In the genomic region with DNA sequence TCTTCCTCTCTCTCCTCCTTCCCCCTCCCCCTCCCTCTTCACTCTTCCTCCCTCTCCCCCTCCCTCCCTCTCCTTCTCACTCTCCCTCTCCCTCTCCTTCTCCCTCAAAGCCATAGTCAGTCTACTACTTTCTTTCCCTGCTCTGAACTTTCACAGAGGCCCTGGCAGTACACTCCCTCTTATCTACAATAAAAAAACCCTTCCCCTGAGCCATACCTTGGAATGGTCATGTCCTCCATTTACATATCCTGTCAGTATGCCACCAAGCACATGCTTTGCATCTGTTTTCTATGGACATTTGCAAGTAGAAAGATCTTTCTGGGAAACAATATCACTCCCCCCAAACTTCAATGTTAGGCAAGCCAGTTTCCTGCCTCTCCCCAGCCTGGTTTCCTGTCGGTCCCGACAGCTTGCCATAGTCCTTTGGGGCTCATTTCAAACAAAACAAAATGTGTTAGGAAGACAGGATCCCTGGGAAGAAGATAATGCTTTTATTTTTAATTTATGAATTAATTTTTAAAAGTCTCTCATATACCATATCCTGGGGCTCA, we compare ENCODE assay signal across 11 mouse cellular contexts. TPM values are rescaled to one million over a fixed set of nuclear protein-coding genes. Genes with fewer than 3 reads are reported as not detected.
DNase-seq lines count a peak whose midpoint lies in the region; ATAC-seq and TF ChIP-seq lines count a peak whose summit lies in the region.
"Had no signal": no experiment of that assay in that cellular context is flagged by ENCODE, and none has a peak within 500 bp of the region (broad histone marks: within the 10 kb centered on the region; RNA-seq: fewer than 3 reads in every experiment).

TSS of gene Nxpe2 (minus strand) at position 307 of the 551 bp plus-strand sequence.

- H3K27ac ChIP-seq in lung, embryonic 15.5 days: peak within 1 kb of the TSS; percentile 55
- peak within 1 kb of the TSS; percentile 91 for H3K27ac ChIP-seq in heart, adult 2 months
- H3K27ac ChIP-seq: hindbrain, embryonic 13.5 days had no signal

- WGBS in lung, embryonic 15.5 days: 55% methylated on average over 2 of the region's 2 CpGs
- 31% methylated on average over 2 of the region's 2 CpGs for WGBS in heart, adult 2 months

- intact Hi-C loops in heart, adult 2 months (cut with DNase I): loop anchor here (1.0 to 2.0 kb wide), 2 partner anchors 14 to 38 kb away; no protein-coding TSS in a partner anchor

- H3K9me3 ChIP-seq in lung, embryonic 15.5 days: no peaks in the 10 kb centered on the region
- H3K9me3 ChIP-seq: hindbrain, embryonic 13.5 days had no signal

- H3K9ac ChIP-seq in lung, embryonic 15.5 days: no peak within 1 kb of the TSS
- peak within 1 kb of the TSS; percentile 29; the same call in 1 of the 2 replicates for H3K9ac ChIP-seq in heart, adult 2 months (ENCODE audit: low read depth, low read length)
- H3K9ac ChIP-seq: hindbrain, embryonic 13.5 days had no signal

- H3K4me3 ChIP-seq in lung, embryonic 15.5 days: no peak within 1 kb of the TSS
- H3K4me3 ChIP-seq in heart, adult 2 months: peak within 1 kb of the TSS; percentile 33
- H3K4me3 ChIP-seq: hindbrain, embryonic 13.5 days had no signal

- no peak; the same call in 1 of the 2 replicates for ATAC-seq in lung, embryonic 15.5 days (ENCODE audit: borderline replicate concordance, extremely low read depth, low FRiP score, low TSS enrichment)
- no peak for ATAC-seq in megakaryocyte progenitor cell, adult 5-6 weeks (replicated peaks; ENCODE audit: poor library complexity)
- ATAC-seq: Patski had no signal

- H3K27me3 ChIP-seq in lung, embryonic 15.5 days: no peaks in the 10 kb centered on the region
- H3K27me3 ChIP-seq in heart, adult 2 months (ENCODE audit: control insufficient read depth, insufficient read depth, low read length): no peaks in the 10 kb centered on the region
- H3K27me3 ChIP-seq: hindbrain, embryonic 13.5 days; Patski had no signal

- TF ChIP-seq POLR2A in heart, adult 2 months (IDR thresholded peaks at IDR 0.05; ENCODE audit: insufficient read depth, low read depth, low read length): 0 out of 2 replicates have a peak, but pooled peaks have one; percentile 22

- no peak within 1 kb of the TSS for H3K4me2 ChIP-seq in lung, embryonic 15.5 days
- H3K4me2 ChIP-seq: hindbrain, embryonic 13.5 days had no signal

- H3K36me3 ChIP-seq in lung, embryonic 15.5 days: no peaks in the 10 kb centered on the region
- peaks cover 23% of the 10 kb centered on the region for H3K36me3 ChIP-seq in heart, adult 2 months (ENCODE audit: control insufficient read depth, insufficient read depth, low read length)
- H3K36me3 ChIP-seq: hindbrain, embryonic 13.5 days had no signal

- no peak for DNase-seq in lung, postnatal 14 days
- peak; percentile 32 to 43 for DNase-seq in heart, adult 2 months
- peak; percentile 28 for DNase-seq in kidney, postnatal 10 days
- no peak for DNase-seq in adrenal gland, adult 2 months
- DNase-seq in thymus, adult 18-20 months: no peak
- no peak for DNase-seq in ovary, postnatal 36 days (ENCODE audit: low spot score)
- DNase-seq: cerebellum, adult 11 months had no signal

- H3K79me2 ChIP-seq in heart, adult 2 months (replicated peaks; ENCODE audit: control insufficient read depth, insufficient read depth, low read length): peaks cover 1% of the 10 kb centered on the region; the same call in 1 of the 2 replicates

- H3K4me1 ChIP-seq in lung, embryonic 15.5 days: no peaks in the 10 kb centered on the region
- H3K4me1 ChIP-seq in heart, adult 2 months (ENCODE audit: control insufficient read depth, insufficient read depth, low read length): peaks cover 21% of the 10 kb centered on the region
- H3K4me1 ChIP-seq: hindbrain, embryonic 13.5 days had no signal

- TF ChIP-seq CTCF in heart, adult 2 months (IDR thresholded peaks at IDR 0.05): no peak

- TF ChIP-seq EP300 in heart, adult 2 months (IDR thresholded peaks at IDR 0.05; ENCODE audit: insufficient read depth, low read depth, low read length): peak; percentile 77; the same call in 1 of the 2 replicates

RNA-seq across cellular contexts. Expression of gene Nxpe2, which starts in this region (rescaled TPM):
- 0.97 and 2.1 TPM in 2 replicates for polyA plus RNA-seq in lung, embryonic 15.5 days (2015; fragmentation: Nextera tagmentation; extraction: Ambion mirVana)
- total RNA-seq in heart, adult 2 months (2021): 1 to 10 TPM; 1.8 to 2.1 TPM
- polyA plus RNA-seq in heart, adult 2 months (2012; rRNA removed): 1.9 and 3.5 TPM in 2 replicates
- 18.0 and 28.6 TPM in 2 replicates for total RNA-seq in megakaryocyte progenitor cell, adult 5-6 weeks (2015)
- total RNA-seq in megakaryocyte progenitor cell, adult 5-6 weeks (2017): 15.1 and 31.6 TPM in 2 replicates
- total RNA-seq in adrenal gland, adult 2 months (2021): 1 to 10 TPM in 1 of 2 experiments, under 1 TPM in 1; 0.61 to 1.5 TPM
- 0.13 and 0.42 TPM in 2 replicates for polyA plus RNA-seq in adrenal gland, adult 2 months (2012; rRNA removed)

Comparison
In these comparisons a context has a peak if more than half of its experiments do, and no peak if none do; other contexts are left out.
1. RNA of gene Nxpe2 (total RNA-seq): 15.1 to 31.6 TPM in megakaryocyte progenitor cell, adult 5-6 weeks; 1.8 to 2.1 TPM in heart, adult 2 months and 0.61 to 1.5 TPM in adrenal gland, adult 2 months; every median in the first group is over 4 times any median in the second.
2. DNase-seq: peak in heart, adult 2 months (2 of 2) and kidney, postnatal 10 days (single experiment); none in lung, postnatal 14 days (single experiment), adrenal gland, adult 2 months (single experiment), thymus, adult 18-20 months (0 of 2) and ovary, postnatal 36 days (single experiment).